Mouse (Mus musculus): ENCODE measurements at regions not wholly inside any gene's neighbourhood (a gene's known extent, or its start where the extent isn't known, plus 50 kb on each side); places are given as distances from the start of the nearest gene placed in this dataset.

- DNase-seq (ENCODE audit: low spot score), result no peak
- ATAC-seq (ENCODE audit: low FRiP score), result no peak
- Histone ChIP-seq H3K27ac (ENCODE audit: low read depth, low read length) (no peak overlapping the region), H3K4me1 (replicated peaks; ENCODE audit: control insufficient read depth, insufficient read depth, low read length) (no peaks in the 10 kb centered on the region), H3K4me2 (replicated peaks; ENCODE audit: low read depth, low read length) (no peak overlapping the region), H3K27me3 (ENCODE audit: control insufficient read depth, insufficient read depth, low read length) (no peaks in the 10 kb centered on the region), H3K36me3 (ENCODE audit: control insufficient read depth, insufficient read depth, low read length) (no peaks in the 10 kb centered on the region), H3K9me3 (ENCODE audit: control insufficient read depth, low read length) (no peaks in the 10 kb centered on the region), H3K4me3 (ENCODE audit: low read depth, low read length) (no peak overlapping the region), H3K9ac (ENCODE audit: low read depth, low read length) (no peak overlapping the region)
- WGBS, result 86% methylated on average over 7 of the region's 7 CpGs
Measured at GRCm38 (mm10) chr17:9947609-9948008, 278.1 kb upstream of the Pabpc6 start.

DNA sequence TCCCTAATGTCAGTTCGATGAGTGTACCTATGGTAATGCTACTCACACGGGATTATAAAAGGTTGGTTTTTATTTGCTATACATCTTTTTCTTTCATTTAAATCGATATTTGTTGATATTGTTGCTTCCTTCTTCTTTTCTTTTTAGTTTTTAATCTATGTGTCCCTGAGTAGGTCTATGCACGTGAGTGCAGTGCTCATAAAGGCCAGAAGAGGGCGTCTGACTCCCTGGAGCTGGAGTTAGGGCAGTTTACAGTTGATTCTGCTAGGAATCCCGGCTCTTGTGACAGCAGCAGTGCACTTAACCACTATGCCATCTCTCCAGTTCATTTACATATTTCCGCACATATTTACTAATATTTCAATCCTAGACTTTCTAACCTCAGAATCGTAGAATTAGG lies 275.0 kb upstream of the Pabpc6 start:
- ATAC-seq (ENCODE audit: low FRiP score), result no peak
- WGBS, result 84% methylated on average over 8 of the region's 8 CpGs
- H3K27ac ChIP-seq (ENCODE audit: low read depth, low read length), result no peak overlapping the region

GRCm38 (mm10) chr17:9942171-9942570 lies 272.7 kb upstream of the Pabpc6 start:
- Histone ChIP-seq H3K9ac (ENCODE audit: low read depth, low read length) (no peak overlapping the region), H3K9me3 (ENCODE audit: control insufficient read depth, low read length) (no peaks in the 10 kb centered on the region), H3K36me3 (ENCODE audit: control insufficient read depth, insufficient read depth, low read length) (no peaks in the 10 kb centered on the region), H3K27me3 (ENCODE audit: control insufficient read depth, insufficient read depth, low read length) (no peaks in the 10 kb centered on the region), H3K4me2 (replicated peaks; ENCODE audit: low read depth, low read length) (no peak overlapping the region), H3K27ac (ENCODE audit: low read depth, low read length) (no peak overlapping the region), H3K4me1 (replicated peaks; ENCODE audit: control insufficient read depth, insufficient read depth, low read length) (no peaks in the 10 kb centered on the region), H3K4me3 (ENCODE audit: low read depth, low read length) (no peak overlapping the region)
- WGBS, result 93% methylated on average over 4 of the region's 4 CpGs
- ATAC-seq (ENCODE audit: low FRiP score) (no peak), DNase-seq (ENCODE audit: low spot score) (no peak)

More for the DNA sequence above, 275.0 kb upstream of the Pabpc6 start:
- no peak overlapping the region for H3K4me3 ChIP-seq (ENCODE audit: low read depth, low read length)
- H3K36me3 ChIP-seq (ENCODE audit: control insufficient read depth, insufficient read depth, low read length), result no peaks in the 10 kb centered on the region
- no peaks in the 10 kb centered on the region for H3K4me1 ChIP-seq (replicated peaks; ENCODE audit: control insufficient read depth, insufficient read depth, low read length)
- H3K9me3 ChIP-seq (ENCODE audit: control insufficient read depth, low read length), result no peaks in the 10 kb centered on the region
- H3K9ac ChIP-seq (ENCODE audit: low read depth, low read length), result no peak overlapping the region
- no peaks in the 10 kb centered on the region for H3K27me3 ChIP-seq (ENCODE audit: control insufficient read depth, insufficient read depth, low read length)
- no peak overlapping the region for H3K4me2 ChIP-seq (replicated peaks; ENCODE audit: low read depth, low read length)
- no peak for DNase-seq (ENCODE audit: low spot score)

DNA sequence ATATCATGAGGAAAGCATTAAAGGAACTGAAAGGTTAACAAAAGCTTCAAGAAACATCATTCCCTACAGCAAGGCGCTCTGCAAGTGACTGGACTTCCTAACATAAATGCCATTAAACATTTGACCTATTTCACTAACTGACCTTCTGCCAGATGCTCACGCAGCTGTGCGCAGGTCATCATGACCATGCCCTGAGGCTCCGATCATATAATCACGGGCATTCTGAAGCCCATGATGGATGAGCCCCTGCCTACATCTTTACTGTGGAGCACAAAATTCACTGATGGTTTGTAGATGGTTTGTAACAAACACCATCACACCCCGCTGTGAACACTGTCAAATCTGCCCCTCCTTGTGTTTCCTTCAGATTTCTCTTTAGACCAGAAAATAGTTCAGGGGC lies 270.1 kb upstream of the Pabpc6 start:
- WGBS, result 68% methylated on average over 6 of the region's 6 CpGs
- Histone ChIP-seq H3K4me3 (ENCODE audit: low read depth, low read length) (no peak overlapping the region), H3K27me3 (ENCODE audit: control insufficient read depth, insufficient read depth, low read length) (no peaks in the 10 kb centered on the region), H3K36me3 (ENCODE audit: control insufficient read depth, insufficient read depth, low read length) (no peaks in the 10 kb centered on the region), H3K9ac (ENCODE audit: low read depth, low read length) (no peak overlapping the region), H3K9me3 (ENCODE audit: control insufficient read depth, low read length) (no peaks in the 10 kb centered on the region), H3K4me2 (replicated peaks; ENCODE audit: low read depth, low read length) (no peak overlapping the region), H3K27ac (ENCODE audit: low read depth, low read length) (no peak overlapping the region), H3K4me1 (replicated peaks; ENCODE audit: control insufficient read depth, insufficient read depth, low read length) (no peaks in the 10 kb centered on the region)
- peak; percentile 31 for DNase-seq (ENCODE audit: low spot score)
- no peak for ATAC-seq (ENCODE audit: low FRiP score)

DNA sequence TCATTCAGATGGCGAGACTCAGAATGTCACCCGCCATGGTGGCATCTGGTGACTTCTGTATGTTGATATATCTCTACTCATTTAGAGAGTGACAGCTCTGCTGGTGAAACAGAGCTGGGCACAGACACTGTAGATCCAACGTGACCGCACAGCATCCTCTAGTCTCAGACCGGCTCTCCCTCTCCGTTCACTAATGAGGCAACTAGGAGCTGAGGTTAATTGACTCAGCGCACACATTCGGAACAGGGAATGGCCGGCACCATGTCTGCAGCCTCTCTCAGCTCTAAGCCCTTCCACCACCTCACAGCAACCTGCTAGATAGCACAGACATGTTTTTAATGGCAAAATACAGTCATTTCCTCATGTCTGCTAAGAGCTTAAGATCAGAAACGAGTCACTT lies 268.9 kb upstream of the Pabpc6 start:
- Histone ChIP-seq H3K9ac (ENCODE audit: low read depth, low read length) (no peak overlapping the region), H3K4me1 (replicated peaks; ENCODE audit: control insufficient read depth, insufficient read depth, low read length) (no peaks in the 10 kb centered on the region), H3K9me3 (ENCODE audit: control insufficient read depth, low read length) (no peaks in the 10 kb centered on the region), H3K36me3 (ENCODE audit: control insufficient read depth, insufficient read depth, low read length) (no peaks in the 10 kb centered on the region), H3K27me3 (ENCODE audit: control insufficient read depth, insufficient read depth, low read length) (no peaks in the 10 kb centered on the region), H3K4me2 (replicated peaks; ENCODE audit: low read depth, low read length) (no peak overlapping the region), H3K4me3 (ENCODE audit: low read depth, low read length) (no peak overlapping the region), H3K27ac (ENCODE audit: low read depth, low read length) (no peak overlapping the region)
- WGBS, result 80% methylated on average over 10 of the region's 10 CpGs
- DNase-seq (ENCODE audit: low spot score) (no peak), ATAC-seq (ENCODE audit: low FRiP score) (no peak)

GRCm38 (mm10) chr17:9937211-9937610 lies 267.7 kb upstream of the Pabpc6 start:
- 94% methylated on average over 5 of the region's 5 CpGs for WGBS
- H3K27ac ChIP-seq (ENCODE audit: low read depth, low read length), result no peak overlapping the region
- H3K4me1 ChIP-seq (replicated peaks; ENCODE audit: control insufficient read depth, insufficient read depth, low read length), result no peaks in the 10 kb centered on the region
- H3K9me3 ChIP-seq (ENCODE audit: control insufficient read depth, low read length), result no peaks in the 10 kb centered on the region
- no peak for ATAC-seq (ENCODE audit: low FRiP score)
- no peak overlapping the region for H3K4me3 ChIP-seq (ENCODE audit: low read depth, low read length)
- DNase-seq (ENCODE audit: low spot score), result no peak
- no peaks in the 10 kb centered on the region for H3K36me3 ChIP-seq (ENCODE audit: control insufficient read depth, insufficient read depth, low read length)
- no peak overlapping the region for H3K4me2 ChIP-seq (replicated peaks; ENCODE audit: low read depth, low read length)
- H3K9ac ChIP-seq (ENCODE audit: low read depth, low read length), result no peak overlapping the region
- no peaks in the 10 kb centered on the region for H3K27me3 ChIP-seq (ENCODE audit: control insufficient read depth, insufficient read depth, low read length)

DNA sequence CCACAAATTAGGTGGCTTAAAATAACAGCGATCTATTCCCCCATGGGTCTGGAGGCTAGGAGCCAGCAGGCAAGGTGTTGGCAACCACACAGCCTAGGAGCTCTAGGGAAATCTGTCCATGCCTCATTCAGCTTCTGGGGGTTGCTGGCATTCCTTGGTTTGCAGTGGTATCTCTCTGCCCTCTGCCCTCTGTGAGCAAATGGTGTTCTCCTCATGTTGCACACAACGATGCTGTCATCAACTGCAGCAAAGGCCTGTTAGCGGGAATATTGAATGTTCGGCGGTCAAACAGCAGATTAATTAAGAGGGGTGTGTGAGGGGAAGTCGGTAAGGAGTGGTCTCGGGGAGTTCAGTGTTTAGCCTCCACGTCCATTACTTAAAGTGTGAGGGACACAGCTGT lies 262.7 kb upstream of the Pabpc6 start:
- DNase-seq (ENCODE audit: low spot score) (no peak), ATAC-seq (ENCODE audit: low FRiP score) (no peak)
- H3K27ac ChIP-seq (ENCODE audit: low read depth, low read length), result no peak overlapping the region

DNA sequence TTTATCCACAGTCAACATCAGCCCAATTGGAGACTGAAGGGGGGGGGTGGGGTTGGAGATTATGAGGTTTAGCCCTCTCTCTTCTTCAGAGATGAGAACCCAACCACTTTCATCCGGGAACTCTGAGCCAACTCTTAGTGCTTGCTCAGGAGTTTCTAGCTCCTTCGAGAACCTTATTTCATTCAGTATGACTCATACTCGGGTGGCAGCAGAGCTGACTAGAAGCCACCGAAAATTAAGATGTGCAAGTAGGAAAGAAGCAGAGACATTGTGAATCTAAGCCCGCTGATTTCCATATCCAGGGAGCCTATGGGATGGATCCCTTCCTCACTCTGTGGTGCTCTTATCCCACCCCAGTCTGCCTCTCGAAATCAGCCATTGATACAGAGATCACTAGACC lies 262.0 kb upstream of the Pabpc6 start:
- no peak for ATAC-seq (ENCODE audit: low FRiP score)
- 83% methylated on average over 6 of the region's 6 CpGs for WGBS
- Histone ChIP-seq H3K9ac (ENCODE audit: low read depth, low read length) (no peak overlapping the region), H3K27me3 (ENCODE audit: control insufficient read depth, insufficient read depth, low read length) (no peaks in the 10 kb centered on the region), H3K27ac (ENCODE audit: low read depth, low read length) (no peak overlapping the region), H3K9me3 (ENCODE audit: control insufficient read depth, low read length) (no peaks in the 10 kb centered on the region), H3K4me3 (ENCODE audit: low read depth, low read length) (no peak overlapping the region), H3K4me1 (replicated peaks; ENCODE audit: control insufficient read depth, insufficient read depth, low read length) (no peaks in the 10 kb centered on the region), H3K36me3 (ENCODE audit: control insufficient read depth, insufficient read depth, low read length) (no peaks in the 10 kb centered on the region), H3K4me2 (replicated peaks; ENCODE audit: low read depth, low read length) (no peak overlapping the region)
- DNase-seq (ENCODE audit: low spot score), result no peak

More for the DNA sequence above, 262.7 kb upstream of the Pabpc6 start:
- H3K4me1 ChIP-seq (replicated peaks; ENCODE audit: control insufficient read depth, insufficient read depth, low read length), result no peaks in the 10 kb centered on the region
- H3K36me3 ChIP-seq (ENCODE audit: control insufficient read depth, insufficient read depth, low read length), result no peaks in the 10 kb centered on the region
- 80% methylated on average over 8 of the region's 8 CpGs for WGBS
- no peak overlapping the region for H3K4me2 ChIP-seq (replicated peaks; ENCODE audit: low read depth, low read length)
- H3K9ac ChIP-seq (ENCODE audit: low read depth, low read length), result no peak overlapping the region
- no peak overlapping the region for H3K4me3 ChIP-seq (ENCODE audit: low read depth, low read length)
- no peaks in the 10 kb centered on the region for H3K9me3 ChIP-seq (ENCODE audit: control insufficient read depth, low read length)
- H3K27me3 ChIP-seq (ENCODE audit: control insufficient read depth, insufficient read depth, low read length), result no peaks in the 10 kb centered on the region

DNA sequence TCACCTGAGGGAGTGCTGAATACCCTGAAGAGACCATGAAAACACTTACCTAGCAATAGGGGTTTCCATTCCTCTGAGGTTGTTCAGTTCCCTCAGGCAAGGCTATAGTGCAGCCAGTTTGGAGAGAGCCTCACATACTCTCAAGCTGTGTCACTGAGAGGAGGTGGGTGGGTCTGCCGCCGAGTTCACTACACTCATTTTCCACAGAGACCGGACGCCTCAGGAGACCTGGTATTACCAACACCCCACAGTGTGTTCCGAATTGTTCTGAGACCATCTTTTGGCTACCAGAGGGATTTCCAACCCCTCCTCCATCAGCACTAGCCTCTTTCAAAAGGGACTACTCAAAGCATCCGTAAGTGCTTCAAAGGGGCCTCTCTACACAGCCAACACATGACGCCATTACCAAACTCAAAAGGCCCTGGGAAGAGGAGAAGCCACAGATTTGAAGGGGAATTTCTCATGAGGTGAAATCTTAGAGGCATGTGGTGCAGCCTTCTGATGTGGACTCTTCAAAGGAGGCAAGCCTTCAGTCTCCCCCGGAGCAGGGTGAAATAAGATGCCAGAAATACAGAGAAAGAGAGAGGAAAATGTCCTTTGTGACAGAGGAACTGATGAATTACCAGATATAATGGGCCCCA lies 260.1 kb upstream of the Pabpc6 start:
- Histone ChIP-seq H3K36me3 (ENCODE audit: control insufficient read depth, insufficient read depth, low read length) (no peaks in the 10 kb centered on the region), H3K4me2 (replicated peaks; ENCODE audit: low read depth, low read length) (no peak overlapping the region), H3K4me1 (replicated peaks; ENCODE audit: control insufficient read depth, insufficient read depth, low read length) (no peaks in the 10 kb centered on the region), H3K27ac (ENCODE audit: low read depth, low read length) (no peak overlapping the region), H3K27me3 (ENCODE audit: control insufficient read depth, insufficient read depth, low read length) (no peaks in the 10 kb centered on the region), H3K9me3 (ENCODE audit: control insufficient read depth, low read length) (no peaks in the 10 kb centered on the region), H3K9ac (ENCODE audit: low read depth, low read length) (no peak overlapping the region), H3K4me3 (ENCODE audit: low read depth, low read length) (no peak overlapping the region)
- DNase-seq (ENCODE audit: low spot score), result no peak
- WGBS, result 68% methylated on average over 8 of the region's 8 CpGs
- ATAC-seq (ENCODE audit: low FRiP score), result no peak
